ENCODE assay signal across 20 mouse cellular contexts in the genomic region with DNA sequence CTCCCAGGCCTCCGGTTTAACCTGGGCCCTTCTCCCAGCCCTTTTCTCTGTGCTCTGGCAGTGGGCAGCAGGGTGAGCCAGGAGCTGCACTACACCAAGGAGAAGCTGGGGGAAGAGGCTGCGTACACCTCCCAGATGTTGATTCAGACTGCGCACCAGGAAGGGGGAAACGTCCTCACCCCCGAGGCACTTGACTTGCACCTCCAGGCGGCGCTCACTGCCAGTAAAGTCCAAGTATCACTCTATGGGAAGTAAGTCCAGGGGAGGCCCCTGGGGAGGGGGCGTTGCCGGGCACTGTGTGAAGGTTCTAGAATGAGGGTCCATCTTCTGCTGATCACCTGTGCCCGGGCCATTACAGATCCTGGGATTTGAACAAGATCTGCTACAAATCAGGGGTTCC. TPM values are rescaled to one million over a fixed set of nuclear protein-coding genes. Genes with fewer than 3 reads are reported as not detected.
DNase-seq lines count a peak whose midpoint lies in the region; ATAC-seq and TF ChIP-seq lines count a peak whose summit lies in the region.
"Had no signal": no experiment of that assay in that cellular context is flagged by ENCODE, and none has a peak within 500 bp of the region (broad histone marks: within the 10 kb centered on the region; RNA-seq: fewer than 3 reads in every experiment).

No protein-coding gene starts in this region.

- H3K9ac ChIP-seq in kidney, postnatal 0 days (ENCODE audit: low read depth, low read length): no peak overlapping the region
- H3K9ac ChIP-seq: liver, embryonic 14.5 days; neural tube, embryonic 13.5 days had no signal

- H3K4me2 ChIP-seq in kidney, postnatal 0 days (ENCODE audit: low read length): no peak overlapping the region
- H3K4me2 ChIP-seq: heart, embryonic 11.5 days; neural tube, embryonic 13.5 days had no signal

- H3K4me1 ChIP-seq in kidney, postnatal 0 days (replicated peaks; ENCODE audit: insufficient read depth, low read length): 0 out of 2 replicates have a peak, but pooled peaks cover 5% of the 10 kb centered on the region
- H3K4me1 ChIP-seq: neural tube, embryonic 13.5 days had no signal

- no peaks in the 10 kb centered on the region for H3K79me2 ChIP-seq in C2C12 (ENCODE audit: control insufficient read depth, insufficient read depth)

- H3ac ChIP-seq in C2C12 (ENCODE audit: control insufficient read depth, insufficient read length, low read depth): no peak overlapping the region

- H3K4me3 ChIP-seq in kidney, postnatal 0 days (replicated peaks; ENCODE audit: low read depth, low read length): no peak overlapping the region
- no peak overlapping the region for H3K4me3 ChIP-seq in C2C12 (ENCODE audit: insufficient read depth, poor library complexity, severe bottlenecking)
- H3K4me3 ChIP-seq: neural tube, embryonic 13.5 days had no signal

- H3K27me3 ChIP-seq in kidney, postnatal 0 days (ENCODE audit: insufficient read depth, low read length): no peaks in the 10 kb centered on the region
- no peaks in the 10 kb centered on the region for H3K27me3 ChIP-seq in C2C12 (ENCODE audit: control insufficient read depth, insufficient read depth, insufficient read length)

- H3K27ac ChIP-seq in kidney, postnatal 0 days: no peak overlapping the region
- H3K27ac ChIP-seq: liver, embryonic 14.5 days; neural tube, embryonic 13.5 days had no signal

- no peaks in the 10 kb centered on the region for H3K9me3 ChIP-seq in kidney, postnatal 0 days (replicated peaks; ENCODE audit: low read length)
- H3K9me3 ChIP-seq: G1E; neural tube, embryonic 13.5 days had no signal

- DNase-seq in kidney, postnatal 0 days (ENCODE audit: low spot score): no peak
- DNase-seq in kidney, adult 8-10 months: no peak
- peak; percentile 22 to 31 for DNase-seq in B cell, adult 2 months
- DNase-seq in R1 (ENCODE audit: low read depth, low spot score): peak; percentile 63
- DNase-seq in thymus, postnatal 10 days (ENCODE audit: low spot score in 2 of 2): no peak
- DNase-seq in heart, adult 11 months: no peak
- DNase-seq: adrenal gland, adult 8-10 months; cerebellum, adult 2 months; heart, postnatal 14 days; lung, postnatal 14 days; spleen, adult 18-20 months; thymus, postnatal 36 days had no signal

- no peak for ATAC-seq in kidney, postnatal 0 days (replicated peaks; ENCODE audit: low FRiP score, low read depth)

- 68% methylated on average over 10 of the region's 10 CpGs for WGBS in kidney, postnatal 0 days

- peaks cover 2% of the 10 kb centered on the region; the same call in 1 of the 2 replicates for H3K36me3 ChIP-seq in kidney, postnatal 0 days (ENCODE audit: insufficient read depth, low read length)
- H3K36me3 ChIP-seq in C2C12 (ENCODE audit: control insufficient read depth, insufficient read depth): no peaks in the 10 kb centered on the region
- H3K36me3 ChIP-seq: G1E had no signal

- H3K79me3 ChIP-seq in C2C12 (ENCODE audit: low read depth): no peaks in the 10 kb centered on the region

- peak; percentile 19; the same call in 1 of the 2 replicates for TF ChIP-seq CTCF in kidney, postnatal 0 days (IDR thresholded peaks at IDR 0.05; ENCODE audit: low read depth)
- peak; percentile 7 for TF ChIP-seq CTCF in C2C12 (IDR thresholded peaks at IDR 0.05; ENCODE audit: control insufficient read depth, insufficient read depth, insufficient read length)

TF ChIP-seq in C2C12, 6 proteins besides CTCF, POLR2A, EP300 and RAD21:
- TF ChIP-seq MYOG (IDR thresholded peaks at IDR 0.05; ENCODE audit: control insufficient read depth, extremely low read depth, insufficient read length) (no peak), USF1 (IDR thresholded peaks at IDR 0.05; ENCODE audit: low read depth) (no peak), CEBPB (IDR thresholded peaks at IDR 0.05; ENCODE audit: low read depth) (no peak), MYOD1 (IDR thresholded peaks at IDR 0.05; ENCODE audit: control insufficient read depth, insufficient read length, low read depth) (no peak), MAX (IDR thresholded peaks at IDR 0.05) (no peak)

RNA-seq across cellular contexts. Expression of gene Ptch2, which starts 8.8 kb away (rescaled TPM):
- 4.0 TPM in 2 replicates for polyA plus RNA-seq in kidney, postnatal 0 days (2015; fragmentation: Nextera tagmentation; extraction: Ambion mirVana)
- polyA plus RNA-seq in C2C12 (2012; fragmentation: generic; extraction: Trizol): 0.20 TPM
- polyA plus RNA-seq: G1E had no signal

RNA-seq across cellular contexts. Expression of gene Btbd19, which starts 20.9 kb away (rescaled TPM):
- 4.3 and 4.9 TPM in 2 replicates for polyA plus RNA-seq in kidney, postnatal 0 days (2015; fragmentation: Nextera tagmentation; extraction: Ambion mirVana)
- 23.7 TPM for polyA plus RNA-seq in C2C12 (2012; fragmentation: generic; extraction: Trizol)

RNA-seq across cellular contexts. Expression of gene Tctex1d4, which starts 21.9 kb away (rescaled TPM):
- 0.24 TPM in 1 of 2 replicates, not detected in the other for polyA plus RNA-seq in kidney, postnatal 0 days (2015; fragmentation: Nextera tagmentation; extraction: Ambion mirVana)
- polyA plus RNA-seq in C2C12 (2012; fragmentation: generic; extraction: Trizol): 0.12 TPM
- polyA plus RNA-seq: forebrain, embryonic 11.5 days; heart, embryonic 11.5 days; kidney, embryonic 14.5 days; limb, embryonic 11.5 days; liver, embryonic 14.5 days; neural tube, embryonic 13.5 days had no signal

RNA-seq across cellular contexts. Expression of gene Plk3, which starts 29.1 kb away (rescaled TPM):
- 3.7 and 4.0 TPM in 2 replicates for polyA plus RNA-seq in kidney, postnatal 0 days (2015; fragmentation: Nextera tagmentation; extraction: Ambion mirVana)
- polyA plus RNA-seq in C2C12 (2012; fragmentation: generic; extraction: Trizol): 15.2 TPM

RNA-seq across cellular contexts. Expression of gene Rps8, which starts 51.4 kb away (rescaled TPM):
- 988 and 1,137 TPM in 2 replicates for polyA plus RNA-seq in kidney, postnatal 0 days (2015; fragmentation: Nextera tagmentation; extraction: Ambion mirVana)
- 3,482 TPM for polyA plus RNA-seq in C2C12 (2012; fragmentation: generic; extraction: Trizol)

Comparison
In these comparisons a context has a peak if more than half of its experiments do, and no peak if none do; other contexts are left out.
1. DNase-seq: peak in B cell, adult 2 months (2 of 2) and R1 (single experiment); none in kidney, postnatal 0 days (single experiment), kidney, adult 8-10 months (0 of 2), thymus, postnatal 10 days (0 of 2) and heart, adult 11 months (single experiment).